Mouse (Mus musculus) kidney, embryonic 14.5 days (tissue): Measurements from ENCODE around the gene Psmb7. TPM values are rescaled to one million over a fixed set of nuclear protein-coding genes. Genes with fewer than 3 reads are reported as not detected.
A peak's percentile ranks its signal among the peaks of the same experiment; 100 is the strongest.

Source experiments
- ATAC-seq: fragments of 200-750 bp; cut with Nextera tagmentation; 2 replicates; pipeline ENCODE4 v1.8.0; 2017; ENCODE audit warnings: moderate number of reproducible peaks, mild to moderate bottlenecking, moderate TSS enrichment, moderate library complexity; ENCODE audit not compliant: low FRiP score, low TSS enrichment
- H3K27ac ChIP-seq: fragments of 300-500 bp; sonication (generic); 2 replicates; pipeline ENCODE4 v1.5.1; 2014; ENCODE audit warnings: low read depth, mild to moderate bottlenecking, low read length, moderate library complexity, mixed read lengths
- H3K27me3 ChIP-seq: fragments of 300-500 bp; sonication (generic); 2 replicates; pipeline ENCODE4 v1.6.1; 2014; ENCODE audit warnings: mild to moderate bottlenecking, low read length; ENCODE audit not compliant: control insufficient read depth, insufficient read depth
- H3K36me3 ChIP-seq: fragments of 300-500 bp; sonication (generic); 2 replicates; pipeline ENCODE4 v1.6.1; 2014; ENCODE audit warnings: low read length, mixed read lengths; ENCODE audit not compliant: control insufficient read depth, insufficient read depth
- H3K4me1 ChIP-seq: fragments of 300-500 bp; sonication (generic); 2 replicates; pipeline ENCODE4 v1.6.1; 2014; ENCODE audit warnings: low read length, mixed read lengths; ENCODE audit not compliant: control insufficient read depth, insufficient read depth
- H3K4me2 ChIP-seq: fragments of 300-500 bp; sonication (generic); replicated peaks from 2 replicates; pipeline ENCODE4 v1.6.1; 2014; ENCODE audit warnings: low read depth, mild to moderate bottlenecking, low read length
- H3K4me3 ChIP-seq: fragments of 300-500 bp; sonication (generic); 2 replicates; pipeline ENCODE4 v1.5.1; 2014; ENCODE audit warnings: mild to moderate bottlenecking, low read length
- H3K9ac ChIP-seq: fragments of 300-500 bp; sonication (generic); 2 replicates; pipeline ENCODE4 v1.6.1; 2014; ENCODE audit warnings: low read depth, mild to moderate bottlenecking, low read length, moderate library complexity
- H3K9me3 ChIP-seq: fragments of 300-500 bp; sonication (generic); 2 replicates; pipeline ENCODE4 v1.6.1; 2016; ENCODE audit warnings: low read length; ENCODE audit not compliant: control insufficient read depth
- WGBS: fragments of 180-500 bp; shearing (Covaris S2); extraction: QIAGEN DNeasy Blood & Tissue Kit; methylation state at CpG from one replicate; pipeline ENCODE4 v1.1.7; 2014; 5-methylcytosine and 5-hydroxymethylcytosine counted together
- polyA plus RNA-seq: library from polyadenylated mRNA; unstranded; fragments of >200 nt; fragmentation: Nextera tagmentation; extraction: Ambion mirVana; gene quantifications from 2 replicates; pipeline ENCODE4 v1.2.1, GENCODE M21; 2014

Psmb7 gene
- polyA plus RNA-seq, 1 experiment from 2014 or later: 287 TPM

GRCm38 (mm10) chr2:38613576-38613975 is 30.3 kb downstream of the Psmb7 start:
- Histone ChIP-seq H3K27me3 (no peaks in the 10 kb centered on the region), H3K36me3 (peaks cover 34% of the 10 kb centered on the region; the same call in 1 of the 2 replicates), H3K27ac (no peak overlapping the region), H3K9ac (no peak overlapping the region), H3K4me1 (no peaks in the 10 kb centered on the region), H3K4me3 (no peak overlapping the region), H3K4me2 (no peak overlapping the region), H3K9me3 (no peaks in the 10 kb centered on the region)
- ATAC-seq: no peak
- 98% methylated on average over 3 of the region's 3 CpGs for WGBS

GRCm38 (mm10) chr2:38612596-38612995 is 31.3 kb downstream of the Psmb7 start:
- Histone ChIP-seq H3K4me2 (no peak overlapping the region), H3K36me3 (peaks cover 29% of the 10 kb centered on the region; the same call in 1 of the 2 replicates), H3K4me3 (no peak overlapping the region), H3K27ac (no peak overlapping the region), H3K9me3 (no peaks in the 10 kb centered on the region), H3K9ac (no peak overlapping the region), H3K27me3 (no peaks in the 10 kb centered on the region), H3K4me1 (no peaks in the 10 kb centered on the region)
- WGBS: 91% methylated on average over 6 of the region's 6 CpGs
- no peak for ATAC-seq

- Histone ChIP-seq H3K4me1 (no peaks in the 10 kb centered on the region), H3K36me3 (peaks cover 33% of the 10 kb centered on the region; the same call in 1 of the 2 replicates), H3K4me3 (no peak overlapping the region), H3K9ac (no peak overlapping the region), H3K27ac (no peak overlapping the region), H3K27me3 (no peaks in the 10 kb centered on the region), H3K9me3 (no peaks in the 10 kb centered on the region), H3K4me2 (no peak overlapping the region)
- WGBS: 82% methylated on average over 2 of the region's 2 CpGs
- ATAC-seq: no peak
Measured at GRCm38 (mm10) chr2:38610161-38610560, 33.7 kb downstream of the Psmb7 start.

- Histone ChIP-seq H3K9ac (no peak overlapping the region), H3K4me2 (no peak overlapping the region), H3K27me3 (no peaks in the 10 kb centered on the region), H3K27ac (no peak overlapping the region), H3K4me1 (no peaks in the 10 kb centered on the region), H3K9me3 (no peaks in the 10 kb centered on the region), H3K4me3 (no peak overlapping the region), H3K36me3 (peaks cover 33% of the 10 kb centered on the region; the same call in 1 of the 2 replicates)
- 89% methylated on average over 11 of the region's 11 CpGs for WGBS
- ATAC-seq: no peak
Measured at GRCm38 (mm10) chr2:38609310-38609709, 34.6 kb downstream of the Psmb7 start.

GRCm38 (mm10) chr2:38608831-38609309 is 35.0 kb downstream of the Psmb7 start:
- Histone ChIP-seq H3K27ac (no peak overlapping the region), H3K27me3 (no peaks in the 10 kb centered on the region), H3K9me3 (no peaks in the 10 kb centered on the region), H3K4me3 (no peak overlapping the region), H3K36me3 (peaks cover 33% of the 10 kb centered on the region; the same call in 1 of the 2 replicates), H3K4me2 (no peak overlapping the region), H3K4me1 (no peaks in the 10 kb centered on the region), H3K9ac (no peak overlapping the region)
- ATAC-seq: no peak
- WGBS: 80% methylated on average over 5 of the region's 5 CpGs

- H3K4me3 ChIP-seq: no peak overlapping the region
- H3K27ac ChIP-seq: no peak overlapping the region
- H3K4me1 ChIP-seq: no peaks in the 10 kb centered on the region
- H3K9ac ChIP-seq: no peak overlapping the region
- H3K36me3 ChIP-seq: peaks cover 29% of the 10 kb centered on the region; the same call in 1 of the 2 replicates
- H3K9me3 ChIP-seq: no peaks in the 10 kb centered on the region
- WGBS: 86% methylated on average over 1 of the region's 1 CpGs
- no peak for ATAC-seq
- H3K4me2 ChIP-seq: no peak overlapping the region
- H3K27me3 ChIP-seq: no peaks in the 10 kb centered on the region
Measured at GRCm38 (mm10) chr2:38607716-38608115, 36.2 kb downstream of the Psmb7 start.

GRCm38 (mm10) chr2:38600842-38601241 is 43.0 kb downstream of the Psmb7 start:
- peaks cover 5% of the 10 kb centered on the region; the same call in 1 of the 2 replicates for H3K36me3 ChIP-seq

GRCm38 (mm10) chr2:38598395-38598794 is 45.5 kb downstream of the Psmb7 start:
- Histone ChIP-seq H3K4me1 (no peaks in the 10 kb centered on the region), H3K27me3 (no peaks in the 10 kb centered on the region), H3K4me3 (no peak overlapping the region), H3K27ac (no peak overlapping the region), H3K9ac (no peak overlapping the region), H3K9me3 (no peaks in the 10 kb centered on the region), H3K36me3 (peaks cover 5% of the 10 kb centered on the region; the same call in 1 of the 2 replicates), H3K4me2 (no peak overlapping the region)
- 94% methylated on average over 2 of the region's 2 CpGs for WGBS
- ATAC-seq: no peak

More at GRCm38 (mm10) chr2:38600842-38601241, 43.0 kb downstream of the Psmb7 start:
- no peak overlapping the region for H3K4me2 ChIP-seq
- no peak overlapping the region for H3K27ac ChIP-seq
- H3K27me3 ChIP-seq: no peaks in the 10 kb centered on the region
- no peak overlapping the region for H3K4me3 ChIP-seq
- no peaks in the 10 kb centered on the region for H3K4me1 ChIP-seq
- no peaks in the 10 kb centered on the region for H3K9me3 ChIP-seq
- no peak overlapping the region for H3K9ac ChIP-seq
- ATAC-seq: peak; percentile 57

- H3K9ac ChIP-seq: no peak overlapping the region
- no peak overlapping the region for H3K4me3 ChIP-seq
- H3K9me3 ChIP-seq: no peaks in the 10 kb centered on the region
- H3K4me1 ChIP-seq: no peaks in the 10 kb centered on the region
- H3K27me3 ChIP-seq: no peaks in the 10 kb centered on the region
- no peak for ATAC-seq
- H3K27ac ChIP-seq: no peak overlapping the region
- peaks cover 5% of the 10 kb centered on the region; the same call in 1 of the 2 replicates for H3K36me3 ChIP-seq
- no peak overlapping the region for H3K4me2 ChIP-seq
- 95% methylated on average over 1 of the region's 1 CpGs for WGBS
Measured at GRCm38 (mm10) chr2:38597896-38598295, 46.0 kb downstream of the Psmb7 start.
